Mouse (Mus musculus): Measurements from ENCODE around the gene Sirt7.
A peak's percentile ranks its signal among the peaks of the same experiment; 100 is the strongest.

Sirt7 gene

GRCm38 (mm10) chr11:120617519-120618112 is 7.4 kb downstream of the Sirt7 start, which contains the start of gene Pcyt2:
Pcyt2 (minus strand) TSS chr11:120617936.
- DNase-seq (ENCODE audit: low read depth, low spot score): peak; percentile 95

GRCm38 (mm10) chr11:120616617-120617294 is 8.3 kb downstream of the Sirt7 start:
- DNase-seq (ENCODE audit: low read depth, low spot score): no peak

- no peak for DNase-seq (ENCODE audit: low read depth, low spot score)
Observed at GRCm38 (mm10) chr11:120615606-120616203, 9.3 kb downstream of the Sirt7 start.

- no peak for DNase-seq (ENCODE audit: low read depth, low spot score)
Observed at GRCm38 (mm10) chr11:120615167-120615566, 9.9 kb downstream of the Sirt7 start.

- no peak for DNase-seq (ENCODE audit: low read depth, low spot score)
Observed at GRCm38 (mm10) chr11:120613976-120614375, 11.1 kb downstream of the Sirt7 start.

GRCm38 (mm10) chr11:120613481-120613972 is 11.5 kb downstream of the Sirt7 start:
- no peak for DNase-seq (ENCODE audit: low read depth, low spot score)

GRCm38 (mm10) chr11:120612763-120613162 is 12.3 kb downstream of the Sirt7 start:
- DNase-seq (ENCODE audit: low read depth, low spot score): peak; percentile 87

GRCm38 (mm10) chr11:120610477-120611046 is 14.5 kb downstream of the Sirt7 start:
- no peak for DNase-seq (ENCODE audit: low read depth, low spot score)

GRCm38 (mm10) chr11:120609250-120609649 is 15.8 kb downstream of the Sirt7 start:
- DNase-seq (ENCODE audit: low read depth, low spot score): no peak

GRCm38 (mm10) chr11:120608241-120609034 is 16.6 kb downstream of the Sirt7 start, which contains the start of gene Npb:
Npb (plus strand) TSS chr11:120608477.
- no peak for DNase-seq (ENCODE audit: low read depth, low spot score)

GRCm38 (mm10) chr11:120606764-120607163 is 18.3 kb downstream of the Sirt7 start:
- DNase-seq (ENCODE audit: low read depth, low spot score): no peak

- DNase-seq (ENCODE audit: low read depth, low spot score): no peak
Observed at GRCm38 (mm10) chr11:120605667-120606066, 19.4 kb downstream of the Sirt7 start.

GRCm38 (mm10) chr11:120603545-120603944 is 21.5 kb downstream of the Sirt7 start:
- DNase-seq (ENCODE audit: low read depth, low spot score): no peak

- DNase-seq (ENCODE audit: low read depth, low spot score): peak; percentile 68
Observed at GRCm38 (mm10) chr11:120600716-120601115, 24.3 kb downstream of the Sirt7 start.

- no peak for DNase-seq (ENCODE audit: low read depth, low spot score)
Observed at GRCm38 (mm10) chr11:120598990-120599549, 26.0 kb downstream of the Sirt7 start.

GRCm38 (mm10) chr11:120598283-120598989 is 26.6 kb downstream of the Sirt7 start, which contains the start of the genes Alyref and Anapc11:
Alyref (minus strand) TSS chr11:120598365.
Anapc11 (plus strand) TSS chr11:120598421.
- peak; percentile 99 for DNase-seq (ENCODE audit: low read depth, low spot score)

- peak; percentile 52 for DNase-seq (ENCODE audit: low read depth, low spot score)
Observed at GRCm38 (mm10) chr11:120597240-120598235, 27.5 kb downstream of the Sirt7 start.

GRCm38 (mm10) chr11:120588531-120588930 is 36.5 kb downstream of the Sirt7 start:
- no peak for DNase-seq (ENCODE audit: low read depth, low spot score)

- no peak for DNase-seq (ENCODE audit: low read depth, low spot score)
Observed at GRCm38 (mm10) chr11:120583937-120584336, 41.1 kb downstream of the Sirt7 start.

All from CD4-positive, CD25-positive, alpha-beta regulatory T cell, adult 2 months (primary cell).